Mouse (Mus musculus): Measurements from ENCODE around the gene Lrrc9.

The Lrrc9 gene

DNA sequence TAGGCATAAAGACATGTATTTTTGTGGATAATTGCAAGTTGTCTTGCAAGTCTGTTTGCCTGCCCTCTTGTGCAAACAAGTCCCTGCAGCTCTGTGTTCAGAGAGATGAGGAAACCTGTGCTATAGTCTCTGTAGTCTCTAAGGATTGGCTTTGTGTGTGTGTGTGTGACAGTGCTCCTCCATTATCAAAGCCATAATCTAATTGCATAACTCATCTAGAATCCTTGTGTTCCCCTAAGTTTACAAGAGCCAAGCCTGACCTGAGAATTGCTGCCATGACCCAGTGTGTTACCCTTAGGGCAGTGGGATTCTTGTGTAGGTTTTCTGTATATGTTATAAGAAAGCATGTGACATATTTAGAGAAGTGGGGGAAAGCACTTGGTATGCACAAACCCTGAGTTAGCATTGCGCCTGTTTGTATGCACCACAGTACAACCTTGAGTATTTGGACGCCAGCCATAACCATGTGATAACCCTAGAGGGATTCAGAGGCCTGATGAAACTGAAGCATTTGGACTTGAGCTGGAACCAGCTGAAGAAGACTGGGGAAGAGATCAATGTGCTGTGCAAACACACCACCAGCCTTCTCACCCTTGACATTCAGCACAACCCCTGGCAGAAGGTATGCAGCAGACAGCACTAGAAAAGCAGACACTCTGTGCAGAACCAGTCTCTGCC lies 35.2 kb downstream of the Lrrc9 start:
- DNase-seq (ENCODE audit: low spot score): no peak

DNA sequence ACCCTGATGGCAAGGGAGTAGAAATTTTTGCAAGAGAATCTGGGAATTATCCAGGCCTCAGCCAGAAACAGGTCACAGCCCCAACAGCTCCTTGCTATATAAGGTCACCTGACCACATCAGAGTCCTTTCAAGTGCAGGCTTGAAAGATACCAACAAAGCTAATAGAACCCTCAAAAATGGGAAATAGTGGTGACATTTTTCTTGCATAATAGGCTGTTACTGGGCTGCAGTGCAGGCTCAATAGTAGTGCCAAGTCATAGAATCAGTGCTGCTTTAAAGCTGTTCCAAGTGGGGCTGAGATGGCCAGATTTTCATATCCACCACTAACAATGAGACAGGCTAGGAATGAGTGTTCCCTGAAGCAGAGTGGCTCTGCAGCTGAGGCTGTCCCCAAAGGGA lies 40.6 kb downstream of the Lrrc9 start:
- DNase-seq (ENCODE audit: low spot score): no peak

DNA sequence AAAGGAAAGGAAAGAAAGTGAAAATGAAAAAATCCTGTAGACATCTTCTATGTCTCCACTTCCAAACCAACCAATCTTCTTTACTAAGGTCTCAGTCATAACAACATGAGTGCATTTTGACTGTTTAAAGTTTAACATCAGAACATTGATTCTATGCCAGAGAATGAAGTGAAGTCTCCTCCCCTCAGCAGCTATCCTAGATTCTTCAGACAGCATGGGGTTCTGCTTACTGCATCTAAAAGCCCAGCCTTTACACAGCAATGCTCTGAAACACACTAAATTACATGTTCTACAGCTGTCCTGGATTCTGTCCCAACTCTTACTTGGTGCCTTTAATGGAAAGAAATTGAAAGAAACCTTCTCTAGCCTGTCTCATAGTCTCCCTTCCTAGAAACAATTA lies 43.2 kb downstream of the Lrrc9 start:
- no peak for DNase-seq (ENCODE audit: low spot score)

DNA sequence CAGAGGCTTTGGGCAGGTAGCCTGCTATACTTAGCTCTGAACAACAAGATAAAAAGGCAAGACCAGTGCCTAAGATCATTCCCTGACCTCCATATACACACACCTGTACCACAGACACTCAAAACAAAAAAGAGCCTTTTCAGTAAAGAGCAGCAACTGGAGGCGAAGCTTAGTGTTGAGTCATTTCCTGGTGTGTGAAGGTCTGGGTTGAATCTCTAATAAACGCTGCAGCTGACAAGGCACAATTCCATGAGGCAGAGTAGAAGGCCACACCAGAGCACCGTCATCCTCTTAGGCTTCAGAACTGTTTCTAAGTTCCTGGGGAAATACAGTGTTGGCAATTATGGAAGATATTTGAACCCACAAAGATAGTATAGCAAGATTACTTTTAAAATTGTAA lies 45.8 kb downstream of the Lrrc9 start:
- no peak for DNase-seq (ENCODE audit: low spot score)

DNA sequence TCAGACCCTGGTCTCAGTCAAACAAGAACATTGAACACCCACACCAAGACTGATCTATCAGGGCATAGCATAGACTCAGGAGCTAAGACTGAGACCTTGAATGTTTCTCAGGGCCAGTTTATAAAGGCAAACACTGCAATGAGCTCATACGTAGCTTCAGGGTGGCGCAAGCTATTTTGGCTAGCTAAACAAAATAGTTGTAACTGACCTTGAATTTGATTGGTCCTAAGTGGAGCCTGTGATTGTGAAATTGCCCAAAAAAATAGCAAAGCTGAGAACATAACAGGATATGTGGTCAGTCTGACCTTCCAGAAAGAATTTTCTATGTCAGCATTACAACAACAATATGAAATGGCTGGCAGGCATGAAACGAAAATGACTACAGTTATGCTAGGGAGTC lies 48.3 kb downstream of the Lrrc9 start:
- DNase-seq (ENCODE audit: low spot score): no peak

DNA sequence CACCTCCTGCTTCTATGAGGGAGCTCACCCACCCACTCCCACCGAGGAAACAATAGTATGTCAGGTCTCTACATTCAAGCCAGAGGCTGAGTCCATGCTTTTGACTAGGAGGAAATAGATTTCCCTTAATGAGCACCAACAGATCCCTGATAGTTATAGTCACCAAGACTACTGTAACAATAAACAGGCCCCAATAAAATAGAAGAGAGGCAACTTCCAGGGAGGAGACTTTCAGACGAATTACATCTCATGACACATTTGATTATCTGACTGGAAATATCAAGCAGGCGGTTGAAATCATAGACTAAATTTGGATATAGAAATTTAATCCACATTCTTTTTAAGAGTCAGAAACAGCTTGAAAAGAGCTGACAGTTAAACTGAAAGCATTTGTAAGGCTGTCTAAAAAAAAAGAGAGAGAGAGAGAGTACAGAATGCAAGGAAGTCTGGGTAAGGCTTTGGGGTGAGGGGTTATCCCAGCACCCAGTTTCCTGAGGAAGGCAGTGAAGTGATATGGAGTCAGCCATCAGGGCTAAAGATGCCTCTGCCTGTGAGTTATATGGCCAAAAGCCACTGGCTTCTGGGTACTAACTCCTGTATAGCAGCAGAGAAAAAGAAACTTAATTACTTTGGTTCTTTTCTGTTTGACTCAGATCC lies 49.5 kb downstream of the Lrrc9 start:
- no peak for DNase-seq (ENCODE audit: low spot score)

DNA sequence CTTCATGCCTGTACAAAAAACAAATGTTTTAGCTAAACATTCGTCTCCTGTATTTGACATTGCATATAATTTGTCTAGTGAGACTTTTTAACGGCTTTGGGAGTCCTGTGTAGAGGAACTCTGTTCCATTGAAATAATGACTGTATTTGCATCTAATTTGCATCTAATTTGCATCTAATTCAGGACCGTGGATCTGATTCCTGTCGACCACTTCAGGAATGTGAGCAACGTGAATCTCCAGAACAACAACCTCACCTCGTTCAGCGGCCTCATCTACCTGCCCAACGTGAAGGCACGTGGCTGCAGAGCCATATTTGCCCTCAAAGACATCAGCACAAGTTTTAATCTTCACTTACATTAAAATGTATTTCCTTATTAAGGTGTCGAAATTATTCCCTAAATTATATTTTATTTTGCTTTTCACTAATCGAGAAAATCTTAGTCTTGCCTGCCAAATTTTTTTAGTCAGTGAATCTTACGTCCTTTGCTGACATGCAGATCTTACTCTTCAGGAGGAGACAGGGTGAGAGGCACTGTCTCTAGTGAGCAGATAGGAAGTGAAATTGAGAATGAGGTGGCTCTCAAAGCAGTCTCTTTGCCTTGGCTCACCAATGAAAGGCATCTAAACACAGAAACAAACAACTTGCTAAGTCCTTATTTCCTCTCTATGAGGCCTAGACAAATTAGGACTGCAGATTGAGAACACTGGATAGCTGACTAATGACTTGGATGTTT lies 55.4 kb downstream of the Lrrc9 start:
- no peak for DNase-seq (ENCODE audit: low spot score)

DNA sequence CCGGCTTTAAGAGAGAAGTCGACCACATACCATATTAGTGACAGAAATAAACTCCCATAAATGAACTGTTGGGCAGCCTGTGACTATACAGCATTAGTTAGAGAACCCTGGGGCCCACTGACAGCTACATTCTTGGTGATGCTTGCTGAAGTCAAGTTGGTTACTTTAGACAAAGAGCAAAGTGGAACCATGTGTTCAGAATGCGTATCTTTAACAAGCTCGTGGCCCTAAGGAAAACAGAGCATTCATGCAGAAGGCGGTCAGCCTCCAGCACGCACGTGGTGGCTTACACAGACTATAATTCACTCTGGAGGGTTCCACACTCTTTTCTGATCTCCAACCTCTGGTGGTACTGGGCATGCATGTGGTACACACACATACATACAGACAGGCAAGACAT lies 67.9 kb downstream of the Lrrc9 start:
- no peak for DNase-seq (ENCODE audit: low spot score)

DNA sequence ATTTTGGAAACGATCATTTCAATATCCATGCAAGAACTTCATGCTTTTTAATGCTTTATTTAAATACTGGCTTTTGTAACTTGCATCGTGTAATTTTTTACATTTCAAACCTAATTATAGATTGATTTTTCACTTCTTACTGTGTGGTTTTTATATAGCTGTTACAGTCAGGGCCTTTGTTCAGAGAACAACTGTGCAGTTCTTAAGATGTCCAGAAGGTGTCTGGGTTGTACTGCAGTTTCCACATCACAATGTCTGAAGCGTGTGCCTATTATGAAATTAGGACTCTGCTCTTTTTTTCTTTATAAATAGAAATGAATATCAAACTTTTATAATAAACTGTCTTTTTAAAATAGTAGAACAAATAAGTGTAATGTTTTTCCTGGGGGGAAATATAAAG lies 73.8 kb downstream of the Lrrc9 start:
- no peak for DNase-seq (ENCODE audit: low spot score)

DNA sequence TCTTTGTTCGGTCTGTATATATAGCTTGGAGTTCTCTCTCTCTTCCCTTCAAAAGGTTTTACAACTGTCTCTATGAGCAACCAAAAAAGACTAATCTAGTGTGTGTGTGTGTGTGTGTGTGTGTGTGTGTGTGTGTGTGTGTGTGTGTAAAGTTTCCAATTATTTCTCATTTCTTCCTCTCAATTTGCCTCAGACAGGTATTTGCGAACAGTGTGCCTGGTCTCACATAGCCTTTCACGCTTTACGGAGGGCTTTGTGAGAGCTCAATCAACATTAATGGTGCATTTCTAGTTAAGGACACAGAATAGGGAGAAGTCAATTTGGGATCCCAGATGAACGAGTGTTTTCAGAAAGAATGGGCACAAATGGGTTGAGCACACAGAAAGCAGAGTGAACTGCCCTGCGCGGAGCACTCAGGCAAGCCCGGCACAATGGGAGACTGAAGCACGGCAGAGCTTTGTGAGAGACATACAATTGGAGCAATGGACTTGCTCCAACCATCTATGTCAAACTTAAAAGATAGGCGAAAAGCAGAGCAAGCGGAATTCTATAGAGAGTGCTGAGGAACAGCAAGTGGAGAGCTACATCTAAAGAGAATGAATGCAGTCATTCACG lies 76.6 kb downstream of the Lrrc9 start:
- no peak for DNase-seq (ENCODE audit: low spot score)

DNA sequence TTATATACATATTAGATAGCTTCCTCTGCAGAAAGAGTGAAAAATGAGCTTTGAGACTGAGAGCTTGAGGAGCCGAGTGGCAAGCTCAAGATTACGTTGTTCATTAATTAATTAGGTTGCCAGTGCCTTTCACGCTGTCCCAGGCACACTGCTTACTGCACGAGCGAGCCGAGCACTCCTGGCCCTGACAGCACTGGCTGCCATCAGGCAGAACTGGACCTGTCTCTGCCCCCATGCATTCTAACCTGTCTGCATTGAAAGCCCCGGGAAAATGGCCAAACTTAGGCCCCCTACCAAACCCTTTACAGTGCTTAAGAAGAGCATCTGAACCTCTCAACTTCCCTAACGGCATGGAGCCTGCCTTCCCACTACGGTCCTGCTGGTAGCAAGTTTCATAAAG lies 77.7 kb downstream of the Lrrc9 start:
- no peak for DNase-seq (ENCODE audit: low spot score)

DNA sequence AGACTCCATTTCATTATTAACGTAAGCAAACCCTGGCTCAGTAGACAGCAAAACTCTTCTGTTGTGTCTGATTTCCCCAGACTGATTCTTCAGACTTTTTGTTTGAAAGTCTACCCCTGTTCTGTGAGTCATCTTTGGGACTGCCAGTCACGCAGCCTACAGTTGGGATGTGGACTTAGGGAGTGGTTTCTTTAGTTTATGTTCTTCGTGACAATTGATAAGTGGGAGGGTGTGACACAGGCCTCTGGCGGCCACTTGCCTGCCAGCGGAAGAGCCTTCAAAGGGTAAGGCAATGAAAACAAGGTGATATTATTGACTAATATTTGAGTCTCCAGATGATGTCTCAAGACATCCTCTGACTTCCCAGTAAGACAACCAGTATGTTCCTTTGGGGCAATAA lies 78.2 kb downstream of the Lrrc9 start:
- DNase-seq (ENCODE audit: low spot score): no peak

DNA sequence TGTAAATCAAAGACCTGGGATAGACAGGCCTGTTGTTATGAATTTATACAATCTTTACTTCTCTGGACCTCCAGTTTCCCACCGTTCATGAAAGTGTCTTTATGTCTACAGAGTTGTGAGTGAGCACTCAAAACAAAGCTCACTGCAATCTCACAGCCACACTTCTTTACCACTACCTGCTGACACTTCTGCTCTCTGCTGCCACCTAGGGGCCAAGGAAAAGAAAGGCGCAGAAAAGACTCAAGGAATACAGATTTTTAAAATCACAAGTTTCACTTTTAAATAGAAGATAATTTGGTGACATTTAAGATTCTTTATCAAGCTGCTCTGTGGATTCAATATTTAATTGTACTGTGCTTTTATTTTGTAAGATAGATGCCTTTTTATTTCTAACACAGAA lies 79.0 kb downstream of the Lrrc9 start:
- peak; percentile 85 for DNase-seq (ENCODE audit: low spot score)

DNA sequence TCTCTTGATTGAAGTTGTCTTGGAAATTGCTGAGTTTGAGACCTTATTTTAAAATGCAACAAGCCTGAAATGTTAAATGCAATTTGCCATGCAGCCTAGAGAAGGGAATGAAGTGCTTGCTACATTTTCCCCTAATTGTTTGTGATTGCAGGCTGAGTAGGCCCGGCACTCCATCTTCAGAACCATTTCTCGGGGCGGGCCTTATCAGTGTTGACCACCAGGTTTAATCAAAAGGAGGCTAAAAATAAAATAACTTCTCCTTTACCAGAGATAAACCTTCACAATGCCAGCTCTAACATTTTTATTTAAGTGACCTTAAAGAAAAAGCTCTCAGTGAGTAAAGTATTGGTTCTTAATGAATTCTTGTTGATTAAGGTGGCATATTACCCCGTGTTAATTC lies 83.9 kb downstream of the Lrrc9 start:
- no peak for DNase-seq (ENCODE audit: low spot score)

DNA sequence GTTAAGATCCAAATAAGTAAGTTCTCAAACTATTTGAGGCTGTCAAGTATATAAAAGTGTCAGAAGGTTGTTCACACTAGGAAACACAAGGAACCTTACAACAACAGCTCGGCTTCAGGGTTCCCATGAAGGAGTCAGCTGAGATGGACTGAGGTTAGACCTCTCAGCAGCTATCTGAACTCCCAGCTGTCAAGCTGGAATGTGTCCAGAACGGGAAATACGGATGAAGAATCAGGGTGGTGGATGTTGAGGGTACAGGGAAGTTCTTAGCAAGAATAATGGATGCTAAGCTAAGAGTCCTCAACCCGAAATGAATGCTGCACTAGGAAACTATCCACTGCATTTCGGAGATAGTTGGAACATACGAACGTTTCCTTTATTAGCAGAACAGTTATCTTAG lies 90.6 kb downstream of the Lrrc9 start:
- DNase-seq (ENCODE audit: low spot score): no peak

DNA sequence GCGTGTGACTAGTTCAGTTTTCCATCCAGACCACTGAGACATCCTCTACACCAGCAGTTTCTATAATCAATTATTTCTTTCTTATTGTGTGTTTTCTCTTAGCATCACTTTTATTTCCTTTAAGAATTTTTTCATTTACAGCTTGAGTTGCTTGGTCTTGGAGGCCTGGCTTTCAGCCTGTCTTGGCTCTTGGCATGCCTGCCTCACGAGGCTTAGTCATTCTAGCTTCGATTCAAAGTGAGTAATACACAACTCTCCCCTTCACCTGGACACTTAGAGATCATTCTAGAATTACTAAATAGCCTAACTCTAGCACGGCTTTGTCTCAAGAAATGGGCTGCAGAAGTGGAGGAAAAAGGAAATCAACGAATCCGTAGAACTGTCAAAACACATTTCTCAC lies 92.3 kb downstream of the Lrrc9 start:
- no peak for DNase-seq (ENCODE audit: low spot score)

DNA sequence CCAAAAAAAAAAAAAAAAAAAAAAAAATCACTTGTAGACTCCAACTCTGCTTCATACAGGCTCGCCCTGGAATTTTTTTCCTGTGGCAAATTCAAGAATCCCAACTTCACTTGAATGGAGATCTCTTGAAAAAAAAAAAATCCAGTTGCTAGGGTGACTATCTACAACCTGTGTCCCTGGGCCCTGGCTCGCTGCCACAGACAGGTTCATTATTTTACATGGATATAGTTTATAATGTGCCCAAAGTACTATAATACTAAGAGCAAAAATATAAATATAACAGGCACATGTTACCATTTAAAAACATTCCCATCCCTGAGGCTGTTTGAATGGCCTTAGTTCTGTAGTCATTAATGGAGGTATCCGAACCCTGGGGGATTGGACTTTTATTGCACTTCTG lies 93.9 kb downstream of the Lrrc9 start:
- DNase-seq (ENCODE audit: low spot score): peak; percentile 57

DNA sequence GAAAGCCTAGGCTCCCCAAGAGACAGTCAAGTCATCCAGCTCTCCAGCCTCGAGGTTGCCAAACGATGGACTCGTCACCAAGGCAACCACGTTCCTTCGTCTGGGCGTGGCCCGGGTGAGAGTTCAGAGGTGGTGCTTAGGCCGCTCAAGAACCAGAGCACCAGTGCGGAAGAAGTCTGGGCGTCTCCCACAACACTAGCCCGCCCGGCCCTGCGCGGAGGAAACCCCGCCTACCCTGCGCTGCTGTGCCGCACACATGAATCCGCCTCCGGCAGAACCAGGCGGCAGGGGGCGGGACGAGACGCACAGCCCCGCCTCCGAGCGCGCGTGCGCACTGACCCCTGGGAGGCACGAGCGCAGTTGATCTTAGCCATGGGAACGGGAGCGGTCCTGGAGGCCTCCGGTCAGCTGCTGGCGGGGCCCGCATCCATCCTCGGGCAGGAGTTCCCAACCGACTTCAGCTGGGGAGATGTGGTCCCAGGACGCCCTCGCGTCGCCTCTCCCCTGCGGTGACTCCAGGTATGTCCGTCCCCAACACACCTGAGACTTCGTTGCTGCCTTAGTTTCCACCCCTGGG lies 94.4 kb downstream of the Lrrc9 start, which contains the start of gene Pcnx4:
Gene Pcnx4 (plus strand): TSS at position 363 of the 577 bp plus-strand sequence.
- peak; percentile 98 for DNase-seq (ENCODE audit: low spot score)

DNA sequence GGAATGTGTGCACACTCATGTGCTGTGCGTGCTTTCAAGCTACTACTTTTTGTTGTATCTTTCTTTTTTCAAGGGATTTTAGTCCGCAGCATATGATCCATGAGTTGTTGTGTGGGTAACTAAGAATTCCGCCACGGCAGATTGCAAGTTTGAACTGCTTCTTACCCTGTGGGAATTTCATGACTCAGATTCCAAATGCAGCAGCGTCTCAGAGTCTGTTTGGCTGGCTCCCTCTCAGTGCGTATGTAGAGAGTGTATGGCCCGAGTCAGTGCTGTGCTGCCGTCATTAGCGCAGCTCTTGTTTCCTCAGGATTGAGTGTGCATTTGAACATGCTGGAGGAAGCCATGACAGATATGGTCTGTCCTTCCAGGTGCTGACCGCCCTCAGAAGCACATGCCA lies 96.9 kb downstream of the Lrrc9 start:
- DNase-seq (ENCODE audit: low spot score): no peak

DNA sequence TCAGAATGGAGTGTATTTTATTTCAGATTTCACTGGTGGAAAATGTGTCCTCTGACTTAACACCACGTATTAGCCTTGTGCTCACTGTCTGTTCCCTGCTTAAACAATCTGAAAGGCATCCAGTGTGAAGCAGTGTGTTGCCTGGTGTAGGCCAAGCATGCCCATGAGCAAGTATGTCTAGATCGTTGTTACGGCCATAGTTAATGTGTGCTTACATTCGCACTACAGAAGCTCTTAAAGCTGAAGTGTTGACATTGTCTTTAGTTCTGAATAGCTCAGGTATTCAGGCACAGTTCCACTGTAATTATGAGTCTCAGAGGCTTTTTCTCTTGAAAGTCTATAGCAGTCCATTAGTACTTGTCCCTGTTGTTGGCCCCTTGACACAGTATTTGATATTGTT lies 112.7 kb downstream of the Lrrc9 start:
- DNase-seq (ENCODE audit: low spot score): no peak

DNA sequence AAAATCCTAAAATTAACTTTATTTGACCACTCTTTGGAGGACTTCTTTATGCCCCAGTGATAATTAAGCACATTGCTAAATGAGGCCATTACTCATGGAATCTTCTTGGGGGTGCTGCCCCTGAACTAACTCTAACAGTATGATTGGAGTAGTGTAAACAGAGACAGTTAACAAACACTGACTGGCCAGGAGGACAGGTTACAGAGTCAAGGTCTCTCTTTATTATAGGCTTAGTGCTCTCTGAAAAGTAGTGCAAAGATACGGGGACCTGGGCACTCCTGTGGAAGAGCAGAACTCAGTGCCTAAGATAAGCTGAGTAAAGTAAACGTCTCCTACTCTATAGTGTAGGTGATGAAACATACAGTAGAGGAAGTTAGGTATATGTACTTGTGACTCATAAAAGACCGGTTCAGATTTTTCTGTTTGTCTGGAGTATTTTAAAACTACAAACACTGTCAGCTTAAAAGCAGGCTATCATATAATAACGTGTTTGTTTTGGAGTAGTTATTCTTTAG lies 122.7 kb downstream of the Lrrc9 start:
- no peak for DNase-seq (ENCODE audit: low spot score)

All from testis, postnatal 10 days (tissue).